Mouse (Mus musculus) lung, adult 2 months (tissue): Measurements from ENCODE around the gene Car11. TPM values are rescaled to one million over a fixed set of nuclear protein-coding genes. Genes with fewer than 3 reads are reported as not detected.

Experiments
- DNase-seq: peaks from one replicate; pipeline ENCODE4 v3.0.0; 2022
- H3K4me1 ChIP-seq: fragments of 200-500 bp; 2 replicates; pipeline ENCODE4 v1.6.1; 2011; ENCODE audit warnings: low read length; ENCODE audit not compliant: control insufficient read depth, insufficient read depth
- H3K4me3 ChIP-seq: fragments of 200-500 bp; replicated peaks from 2 replicates; pipeline ENCODE3; 2011; ENCODE audit warnings: low read depth, mild to moderate bottlenecking, control low read depth, low read length; ENCODE audit errors: extremely low read depth
- CTCF ChIP-seq: fragments of 200-500 bp; IDR thresholded peaks from 2 replicates; pipeline ENCODE4 v1.5.1; 2011; ENCODE audit warnings: mild to moderate bottlenecking, low read length, control low read depth; ENCODE audit not compliant: insufficient read depth
- POLR2A ChIP-seq: fragments of 200-500 bp; IDR thresholded peaks from 2 replicates; pipeline ENCODE4 v1.6.1; 2011; ENCODE audit warnings: low read depth, mild to moderate bottlenecking, control low read depth, low read length, borderline replicate concordance; ENCODE audit errors: extremely low read depth
- WGBS: fragments of 180-500 bp; shearing (Covaris S2); methylation state at CpG from one replicate; pipeline ENCODE4 v1.1.7; 2018; 5-methylcytosine and 5-hydroxymethylcytosine counted together
- polyA plus RNA-seq: library from polyadenylated mRNA; depleted of rRNA; stranded (reverse); fragments of >200 nt; gene quantifications from 2 replicates; pipeline ENCODE4 v1.2.3, GENCODE M21; 2012

The Car11 gene
- polyA plus RNA-seq, 1 experiment: 5.1 TPM

GRCm38 (mm10) chr7:45708221-45708761, 8.6 kb downstream of the Car11 start:
- H3K4me1 ChIP-seq: peaks cover 16% of the 10 kb centered on the region
- TF ChIP-seq CTCF (no peak), POLR2A (0 out of 2 replicates have a peak, but pooled peaks have one; percentile 9)
- 26% methylated on average over 13 of the region's 13 CpGs for WGBS
- H3K4me3 ChIP-seq: peak overlapping the region; percentile 48
- DNase-seq: no peak

GRCm38 (mm10) chr7:45709036-45709435, 9.4 kb downstream of the Car11 start:
- TF ChIP-seq POLR2A: peak; percentile 18; the same call in 1 of the 2 replicates
- no peak for TF ChIP-seq CTCF
- WGBS: 43% methylated on average over 6 of the region's 6 CpGs
- H3K4me1 ChIP-seq: peaks cover 18% of the 10 kb centered on the region
- H3K4me3 ChIP-seq: no peak overlapping the region
- no peak for DNase-seq

- 51% methylated on average over 14 of the region's 14 CpGs for WGBS
- DNase-seq: no peak
These were observed 10.2 kb downstream of the Car11 start for GRCm38 (mm10) chr7:45709677-45710355.

GRCm38 (mm10) chr7:45710477-45711191, 11.0 kb downstream of the Car11 start:
- 92% methylated on average over 20 of the region's 20 CpGs for WGBS
- TF ChIP-seq CTCF (no peak), POLR2A (peak; percentile 66; the same call in 1 of the 2 replicates)
- DNase-seq: no peak
- no peak overlapping the region for H3K4me3 ChIP-seq
- H3K4me1 ChIP-seq: peaks cover 27% of the 10 kb centered on the region

More at GRCm38 (mm10) chr7:45709677-45710355, 10.2 kb downstream of the Car11 start:
- TF ChIP-seq CTCF (no peak), POLR2A (peak; percentile 63; the same call in 1 of the 2 replicates)
- H3K4me1 ChIP-seq: peaks cover 24% of the 10 kb centered on the region
- H3K4me3 ChIP-seq: no peak overlapping the region

- TF ChIP-seq CTCF: no peak
- TF ChIP-seq POLR2A: no peak
- 87% methylated on average over 24 of the region's 24 CpGs for WGBS
- H3K4me3 ChIP-seq: no peak overlapping the region
- peaks cover 32% of the 10 kb centered on the region for H3K4me1 ChIP-seq
- DNase-seq: no peak
These were observed 11.8 kb downstream of the Car11 start for GRCm38 (mm10) chr7:45711316-45712021.

- DNase-seq: peak; percentile 70
- TF ChIP-seq POLR2A: peak; percentile 62; the same call in 1 of the 2 replicates
- TF ChIP-seq CTCF: no peak
- no peak overlapping the region for H3K4me3 ChIP-seq
- H3K4me1 ChIP-seq: peaks cover 30% of the 10 kb centered on the region
- 79% methylated on average over 21 of the region's 21 CpGs for WGBS
These were observed 12.5 kb downstream of the Car11 start for GRCm38 (mm10) chr7:45712022-45712757.

- TF ChIP-seq POLR2A (peak; percentile 34; the same call in 1 of the 2 replicates), CTCF (no peak)
- DNase-seq: no peak
- Histone ChIP-seq H3K4me1 (peaks cover 23% of the 10 kb centered on the region), H3K4me3 (no peak overlapping the region)
- 87% methylated on average over 16 of the region's 16 CpGs for WGBS
These were observed 13.8 kb downstream of the Car11 start for GRCm38 (mm10) chr7:45713396-45713795.

- DNase-seq: no peak
- H3K4me3 ChIP-seq: peak overlapping the region; percentile 71
- 74% methylated on average over 6 of the region's 6 CpGs for WGBS
- peaks cover 24% of the 10 kb centered on the region for H3K4me1 ChIP-seq
- TF ChIP-seq POLR2A (no peak), CTCF (no peak)
These were observed 14.4 kb downstream of the Car11 start for GRCm38 (mm10) chr7:45713881-45714520.

GRCm38 (mm10) chr7:45714630-45715089, 15.0 kb downstream of the Car11 start:
- TF ChIP-seq POLR2A: peak; percentile 34; the same call in 1 of the 2 replicates
- no peak for TF ChIP-seq CTCF
- peak overlapping the region; percentile 71 for H3K4me3 ChIP-seq
- no peak for DNase-seq
- H3K4me1 ChIP-seq: peaks cover 24% of the 10 kb centered on the region
- 8% methylated on average over 14 of the region's 14 CpGs for WGBS
